Mouse (Mus musculus): ENCODE measurements around the gene Osbpl7.

The Osbpl7 gene
- long read RNA-seq, experiment 1, partial matches to known transcripts: 1 of 1 reads
- long read RNA-seq, experiment 1, other reads (novel, unspliced or antisense): 0 of 1 reads
- long read RNA-seq, experiment 2, partial matches to known transcripts: 1 of 1 reads
- long read RNA-seq, experiment 2, other reads (novel, unspliced or antisense): 0 of 1 reads

- intact Hi-C loops (cut with DNase I): no loop called here
These were observed at the start of gene Osbpl7 for GRCm38 (mm10) chr11:97050216-97050943. Osbpl7 (plus strand) TSS chr11:97050628.

DNA sequence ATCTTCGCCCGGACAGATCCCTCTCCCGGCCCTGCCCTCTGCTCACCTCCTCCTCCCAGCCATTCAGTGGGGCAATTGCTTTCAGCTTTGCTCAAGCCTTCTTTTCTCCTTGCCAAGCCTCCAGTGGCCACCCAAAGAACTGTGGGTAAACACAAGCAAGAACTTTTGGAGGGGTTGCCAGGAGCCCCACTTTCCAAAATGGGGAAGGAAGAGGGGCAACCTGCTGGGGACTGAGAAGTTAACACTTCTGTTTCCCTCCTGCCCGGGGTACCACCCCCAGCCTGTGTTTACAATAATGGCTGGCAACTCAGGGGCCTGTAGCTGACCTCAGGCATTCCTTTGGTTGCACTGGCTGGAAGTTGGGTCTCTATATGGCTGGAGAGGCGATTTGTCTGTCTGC, 47.3 kb upstream of the Osbpl7 start:
- intact Hi-C loops (cut with DNase I): no loop called here

- intact Hi-C loops (cut with DNase I): no loop called here
These were observed 43.2 kb upstream of the Osbpl7 start for GRCm38 (mm10) chr11:97007093-97007794.

DNA sequence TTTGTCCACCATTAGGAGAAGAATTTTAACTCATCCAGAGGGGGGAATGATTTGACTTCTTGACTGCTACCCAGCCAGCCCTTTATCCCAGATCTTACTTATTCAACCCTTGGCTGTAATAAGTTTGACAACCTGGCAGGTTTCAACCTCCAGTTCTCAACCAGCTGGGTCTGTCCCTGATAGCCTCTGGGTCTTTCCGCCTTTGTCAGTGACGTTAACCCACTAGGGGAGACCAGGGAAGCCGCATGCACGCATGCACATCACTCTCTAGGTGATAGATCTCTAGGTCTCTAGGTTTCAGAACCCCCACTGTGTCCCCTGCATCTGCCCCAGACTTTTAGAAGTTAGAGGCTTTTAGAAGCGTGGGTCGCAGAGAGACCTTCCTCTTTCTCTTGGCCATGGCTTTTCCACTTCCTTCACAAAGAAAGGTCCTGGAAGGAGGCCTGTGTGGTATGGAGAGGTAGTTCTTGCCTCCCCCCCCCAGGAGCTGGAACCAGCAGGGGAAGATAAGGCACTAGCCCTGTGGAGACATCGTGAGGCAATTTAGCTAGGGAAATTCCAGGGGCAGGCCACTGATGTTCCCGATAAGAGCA, 41.1 kb upstream of the Osbpl7 start:
- intact Hi-C loops (cut with DNase I): no loop called here

DNA sequence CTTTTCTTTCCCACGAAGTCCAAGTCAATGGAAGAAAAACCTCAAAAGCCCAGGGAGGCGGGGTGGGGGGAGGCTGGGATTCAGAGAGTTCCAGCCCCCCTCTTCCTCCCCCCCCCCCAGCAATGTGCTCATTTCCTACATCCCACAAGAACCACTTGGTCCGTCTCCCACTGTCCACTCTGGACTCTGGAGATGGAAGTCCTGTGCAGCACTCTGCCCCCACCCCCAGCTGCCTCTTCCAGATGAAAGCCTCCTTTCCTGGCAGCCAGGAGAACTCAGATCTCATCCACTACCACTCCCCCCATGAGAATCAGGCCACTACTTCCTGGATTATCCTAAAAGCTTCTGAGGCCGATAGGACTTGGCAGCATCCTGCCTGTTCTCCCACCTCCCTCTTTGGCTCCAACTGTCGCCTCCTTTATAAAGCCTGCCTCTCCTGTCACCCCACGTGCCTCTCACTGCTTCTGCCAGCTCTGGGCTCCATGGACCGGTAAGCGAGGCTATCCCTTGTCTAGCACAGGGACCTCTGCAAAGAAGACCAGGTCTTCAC, 37.2 kb upstream of the Osbpl7 start, which contains the start of gene Sp6:
TSS of gene Sp6 (plus strand) at position 274 of the 550 bp plus-strand sequence.
- intact Hi-C loops (cut with DNase I): no loop called here

DNA sequence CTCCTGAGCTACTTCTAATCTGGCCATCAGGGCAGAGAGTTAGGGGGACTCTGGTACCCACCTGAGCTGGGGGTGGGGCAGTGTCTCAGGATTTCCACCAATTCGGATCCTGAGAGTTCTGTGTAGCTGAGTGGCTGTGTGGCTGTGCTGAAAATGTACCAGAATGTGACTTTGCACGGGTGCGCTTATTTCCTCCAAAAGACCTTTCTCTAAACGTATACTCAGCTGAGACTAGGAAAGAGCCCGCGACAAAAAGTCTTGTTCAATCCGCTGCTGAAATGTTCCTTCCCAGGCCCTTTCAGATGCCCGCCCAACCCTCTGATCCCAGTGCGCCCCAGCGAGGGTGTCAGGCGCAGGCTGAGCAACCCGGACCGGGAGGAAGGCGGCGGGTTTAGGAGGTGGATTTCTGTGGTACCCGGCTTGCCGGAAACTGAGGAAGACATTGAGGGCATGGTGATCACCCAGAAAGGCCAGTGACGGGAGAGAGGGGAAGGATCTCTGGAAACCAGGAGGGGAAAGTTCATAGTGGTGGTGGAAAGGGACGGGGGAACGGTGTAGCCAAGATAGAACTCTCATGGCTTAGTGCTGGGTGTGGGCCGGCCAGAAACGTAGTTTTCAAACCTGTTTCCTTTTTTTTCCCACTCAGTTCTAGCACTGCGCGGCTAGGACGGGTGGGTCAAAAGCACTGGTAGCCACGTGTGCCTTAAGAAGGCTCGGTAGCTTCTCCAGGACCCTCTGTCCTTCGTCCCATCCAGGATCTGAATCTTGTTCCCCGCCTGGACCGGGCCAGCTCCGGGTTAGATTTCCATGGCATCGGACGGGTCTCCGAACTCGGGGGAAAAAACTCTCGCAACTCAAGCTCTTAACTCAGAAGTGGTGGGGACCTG, 32.5 kb upstream of the Osbpl7 start:
- intact Hi-C loops (cut with DNase I): no loop called here

DNA sequence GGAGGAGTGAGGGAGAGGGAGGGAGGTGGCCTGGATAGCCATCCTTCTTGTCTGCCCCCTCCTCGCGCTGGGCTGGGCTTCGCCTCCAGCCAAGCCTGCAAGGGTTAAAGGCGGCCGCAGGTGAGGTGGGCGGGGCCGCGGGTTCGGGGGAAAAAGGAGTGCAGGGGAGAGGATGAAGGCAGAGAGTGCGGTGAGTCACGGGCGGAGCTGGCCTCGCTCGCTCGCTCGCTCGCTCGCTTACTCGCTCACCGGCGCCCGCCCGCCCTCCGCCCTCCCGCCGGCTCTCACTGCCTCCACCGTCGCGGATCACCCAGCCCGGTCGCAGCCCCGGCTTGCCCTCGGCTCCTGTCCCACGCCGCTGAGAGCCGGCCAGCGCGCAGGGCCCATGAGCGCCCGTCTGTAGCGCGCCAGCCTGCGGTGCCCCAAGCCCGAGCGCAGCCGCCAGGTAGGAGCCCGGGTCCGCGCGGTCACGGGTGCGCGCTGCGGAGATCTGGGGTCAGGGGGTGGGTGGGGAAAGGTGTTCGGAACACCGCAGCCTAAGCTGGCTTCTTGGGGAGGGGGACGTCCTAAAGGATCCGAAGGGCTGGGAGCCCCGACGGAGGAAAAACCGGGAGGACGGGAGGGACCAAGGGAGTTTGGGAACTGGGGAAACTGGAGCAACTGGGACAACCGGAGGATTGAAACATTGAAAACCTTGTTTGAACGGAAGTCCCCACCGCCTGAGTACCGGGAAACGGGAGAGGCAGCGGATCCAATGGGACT, 31.7 kb upstream of the Osbpl7 start:
- intact Hi-C loops (cut with DNase I): no loop called here

DNA sequence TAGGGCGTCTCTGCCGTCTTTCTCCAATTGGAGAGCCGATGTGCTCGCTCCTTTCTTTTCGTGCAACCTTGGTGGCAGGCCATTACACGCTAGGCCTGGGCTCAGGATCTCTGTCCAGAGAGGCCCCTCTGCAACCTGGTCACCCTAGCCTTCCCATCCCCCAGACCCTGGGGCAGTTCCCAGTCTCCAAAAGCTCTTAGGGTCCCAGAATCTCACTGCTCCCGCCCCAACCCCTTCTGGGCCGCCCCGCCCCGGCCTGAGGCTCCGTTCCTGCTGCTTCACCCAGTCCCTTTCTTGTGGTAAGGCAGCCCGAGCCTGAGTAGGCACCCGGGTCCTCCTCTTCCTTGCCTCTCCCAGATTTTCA, 31.1 kb upstream of the Osbpl7 start:
- intact Hi-C loops (cut with DNase I): no loop called here

GRCm38 (mm10) chr11:97021121-97021765, 29.2 kb upstream of the Osbpl7 start:
- intact Hi-C loops (cut with DNase I): loop anchor here (10.0 kb wide), 1 partner anchor 106 kb away; the partner anchor contains the start of gene Cdk5rap3

DNA sequence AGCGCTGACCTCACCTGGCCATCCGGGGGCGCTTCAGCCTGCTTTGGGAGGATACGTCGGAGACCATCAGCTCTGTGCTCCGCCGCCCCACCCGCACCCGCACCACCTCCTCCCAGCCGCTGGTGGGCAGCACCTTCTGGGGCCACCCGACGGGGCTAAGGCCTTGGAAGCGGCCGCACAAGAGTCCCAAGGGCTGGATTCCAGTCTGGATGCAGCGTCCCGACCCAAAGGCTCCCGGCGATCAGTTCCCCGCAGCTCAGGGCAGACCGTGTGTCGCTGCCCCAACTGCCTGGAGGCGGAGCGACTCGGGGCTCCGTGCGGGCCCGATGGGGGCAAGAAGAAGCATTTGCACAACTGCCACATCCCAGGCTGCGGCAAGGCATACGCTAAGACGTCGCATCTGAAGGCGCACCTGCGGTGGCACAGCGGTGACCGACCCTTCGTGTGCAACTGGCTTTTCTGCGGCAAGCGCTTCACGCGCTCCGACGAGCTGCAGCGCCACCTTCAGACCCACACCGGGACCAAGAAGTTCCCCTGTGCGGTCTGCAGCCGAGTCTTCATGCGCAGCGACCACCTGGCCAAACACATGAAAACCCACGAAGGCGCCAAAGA, 28.4 kb upstream of the Osbpl7 start:
- intact Hi-C loops (cut with DNase I): loop anchor here (10.0 kb wide), 1 partner anchor 107 kb away; the partner anchor contains the start of gene Cdk5rap3

GRCm38 (mm10) chr11:97024977-97025376, 25.5 kb upstream of the Osbpl7 start:
- intact Hi-C loops (cut with DNase I): loop anchor here (10.0 kb wide), 1 partner anchor 110 kb away; the partner anchor contains the start of gene Cdk5rap3

- intact Hi-C loops (cut with DNase I): loop anchor here (1.0 to 10.0 kb wide), 2 partner anchors 44 to 111 kb away; partner anchors contain the start of genes Cdk5rap3 and Sp2
These were observed 24.6 kb upstream of the Osbpl7 start for GRCm38 (mm10) chr11:97025721-97026344.

DNA sequence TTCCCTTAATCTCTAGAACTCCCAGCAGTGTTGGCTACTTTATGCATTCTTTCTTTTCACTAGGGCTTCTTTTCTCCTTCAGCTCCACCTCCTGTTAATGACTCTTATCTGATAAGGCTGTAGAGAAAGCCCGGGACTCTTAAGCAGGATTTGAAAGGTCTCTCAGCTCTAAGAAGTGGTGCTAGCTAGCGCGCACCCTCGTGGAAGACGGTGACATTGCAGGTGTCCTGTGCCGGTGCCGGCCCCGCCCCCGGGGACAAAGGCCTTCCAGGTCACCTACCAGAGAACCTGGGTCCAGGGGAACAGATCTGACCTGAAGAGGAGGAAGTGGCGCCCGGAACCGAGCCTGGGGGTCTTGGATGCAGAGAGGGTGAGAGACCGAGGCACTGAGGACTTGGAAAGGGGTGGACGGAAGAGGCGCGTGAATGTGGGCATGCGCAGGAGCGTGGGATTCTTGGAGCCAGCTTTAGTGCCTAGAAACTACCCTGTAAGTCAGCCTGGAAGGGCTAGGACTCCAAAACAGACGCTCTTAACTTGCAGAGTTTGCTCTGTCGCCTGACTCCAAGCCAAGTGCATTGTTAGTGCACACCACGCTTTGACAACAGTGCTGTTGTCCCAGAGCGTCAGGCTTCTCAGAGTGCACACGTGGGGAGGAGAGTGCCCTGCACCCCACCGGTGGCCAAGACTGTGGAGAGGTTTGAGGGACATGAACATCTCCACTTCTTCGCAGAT, 20.6 kb upstream of the Osbpl7 start, which contains the start of gene Scrn2:
TSS of gene Scrn2 (plus strand) at position 253 of the 732 bp plus-strand sequence.
- intact Hi-C loops (cut with DNase I): loop anchor here (10.0 kb wide), 1 partner anchor 115 kb away; the partner anchor contains the start of gene Cdk5rap3

GRCm38 (mm10) chr11:97030426-97030825, 20.0 kb upstream of the Osbpl7 start:
- intact Hi-C loops (cut with DNase I): no loop called here

- intact Hi-C loops (cut with DNase I): no loop called here
These were observed 18.5 kb upstream of the Osbpl7 start for GRCm38 (mm10) chr11:97031977-97032376.

DNA sequence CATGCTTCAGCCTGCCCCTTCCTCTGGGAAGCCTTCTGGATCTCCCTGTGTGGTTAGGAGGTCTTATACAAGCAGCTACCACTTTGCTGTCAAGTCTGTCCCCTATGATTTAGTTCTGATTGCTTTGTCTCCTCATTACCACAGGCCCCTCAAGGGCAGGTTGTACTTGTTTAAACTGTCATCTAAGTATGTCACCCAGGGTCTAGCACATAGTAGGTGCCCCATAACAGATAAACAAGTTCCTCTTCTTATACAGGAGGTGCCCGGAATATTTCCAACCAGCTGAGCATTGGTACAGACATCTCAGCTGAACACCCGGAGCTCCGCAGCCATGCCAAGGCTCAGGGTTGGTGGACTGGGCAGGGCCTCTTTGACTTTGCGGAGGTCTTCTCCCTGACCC, 17.9 kb upstream of the Osbpl7 start:
- intact Hi-C loops (cut with DNase I): no loop called here

- intact Hi-C loops (cut with DNase I): no loop called here
These were observed 16.6 kb upstream of the Osbpl7 start for GRCm38 (mm10) chr11:97033781-97034180.
